Mouse (Mus musculus) naive thymus-derived CD4-positive, alpha-beta T cell, adult 2 months (primary cell): ENCODE data around the gene Zfp574.
A peak's percentile ranks its signal among the peaks of the same experiment; 100 is the strongest.

Experiments
- DNase-seq: peaks from one replicate; pipeline ENCODE4 v3.0.0-alpha.2; 2011; ENCODE audit warnings: low read depth

The Zfp574 gene

DNA sequence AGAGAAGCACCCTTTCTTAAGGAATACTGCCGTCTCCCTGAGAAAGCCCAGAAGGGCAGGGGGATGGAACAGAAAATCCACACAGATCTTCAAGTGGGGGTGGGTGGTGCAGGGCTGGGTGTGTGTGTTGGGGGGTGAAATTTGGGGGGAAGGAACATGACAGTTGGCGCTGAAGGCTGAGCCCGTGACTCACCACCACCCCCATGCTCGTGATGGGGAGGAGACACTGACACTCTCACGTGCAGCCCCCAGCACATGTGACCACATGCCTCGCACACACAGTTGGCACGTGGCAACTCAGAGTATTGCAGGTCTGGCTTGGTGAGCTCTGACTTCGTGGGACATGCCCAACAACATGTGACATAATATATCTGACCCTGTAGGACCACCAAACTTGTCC is 1.6 kb downstream of the Zfp574 start:
- no peak for DNase-seq

DNA sequence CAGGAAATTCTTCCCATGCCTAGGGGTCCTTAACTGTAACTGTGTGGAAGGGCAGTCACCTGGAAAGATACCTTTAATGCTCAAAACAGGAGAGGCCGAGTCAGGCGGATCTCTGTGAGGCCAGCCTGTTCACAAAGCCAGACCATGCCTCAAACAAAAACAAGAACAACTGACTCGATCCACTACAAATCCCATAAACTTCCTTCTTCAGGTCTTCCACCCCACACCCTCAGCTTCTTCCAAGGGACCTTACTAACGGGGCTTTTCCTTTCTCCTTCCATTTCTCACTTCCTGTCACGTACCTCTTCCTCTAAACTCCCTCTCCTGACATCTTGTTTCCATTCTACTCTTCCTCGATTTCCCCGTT is 3.9 kb downstream of the Zfp574 start:
- peak; percentile 40 for DNase-seq

DNA sequence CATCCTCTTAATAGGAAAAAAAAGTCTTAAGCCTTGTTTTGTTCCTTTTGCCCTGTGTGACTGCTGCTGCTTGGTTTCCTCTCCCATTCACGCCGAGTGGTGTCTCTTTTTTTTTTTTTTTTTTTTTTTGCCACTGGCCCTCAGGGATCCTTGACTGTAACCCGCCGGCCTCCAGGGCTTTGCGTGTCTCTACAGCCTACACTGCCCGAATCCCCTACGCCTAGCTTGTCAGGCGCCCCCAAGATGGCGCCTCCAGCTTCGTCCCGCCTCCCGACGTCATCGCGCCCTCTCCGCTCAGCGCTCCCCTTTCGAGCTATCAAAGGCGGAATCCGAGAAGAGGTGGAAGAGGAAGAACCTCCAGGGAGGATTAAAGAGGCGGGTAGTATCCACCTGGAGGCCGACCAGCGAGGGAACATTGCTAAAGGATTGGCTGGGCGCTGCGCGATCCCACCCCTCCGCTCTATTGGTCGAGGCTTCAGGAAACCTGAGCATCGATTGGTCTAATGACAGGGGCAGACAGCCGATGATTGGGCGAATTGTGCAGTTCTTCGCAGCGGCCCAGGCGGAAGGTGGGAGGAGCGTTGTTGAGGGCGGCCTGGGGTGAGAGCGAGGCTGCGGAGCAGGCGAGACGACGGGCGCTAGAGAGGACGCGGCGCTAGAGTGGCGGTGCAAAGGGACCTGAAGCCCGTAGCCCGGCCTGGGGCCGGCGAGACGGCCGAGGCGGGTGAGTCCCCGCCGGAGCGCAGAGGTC is 4.5 kb downstream of the Zfp574 start:
- DNase-seq, result peak; percentile 98

DNA sequence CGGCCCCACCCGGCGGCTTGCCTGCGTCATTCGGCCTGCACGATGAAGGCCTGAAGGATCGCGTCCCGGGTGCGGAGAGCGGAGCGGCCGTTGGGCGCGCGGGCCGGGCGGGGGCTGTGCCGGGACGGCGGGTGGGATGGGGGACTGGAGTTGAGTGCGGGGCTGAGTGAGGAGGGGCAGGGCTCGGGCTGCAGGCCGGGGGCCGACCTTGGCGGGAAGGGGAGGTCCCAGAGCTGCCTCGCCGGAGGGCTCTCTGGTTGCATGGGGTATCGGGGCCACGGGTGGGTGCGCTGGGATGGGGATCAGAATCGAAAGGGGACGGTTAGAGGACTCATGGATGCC is 5.0 kb downstream of the Zfp574 start:
- DNase-seq, result no peak

DNA sequence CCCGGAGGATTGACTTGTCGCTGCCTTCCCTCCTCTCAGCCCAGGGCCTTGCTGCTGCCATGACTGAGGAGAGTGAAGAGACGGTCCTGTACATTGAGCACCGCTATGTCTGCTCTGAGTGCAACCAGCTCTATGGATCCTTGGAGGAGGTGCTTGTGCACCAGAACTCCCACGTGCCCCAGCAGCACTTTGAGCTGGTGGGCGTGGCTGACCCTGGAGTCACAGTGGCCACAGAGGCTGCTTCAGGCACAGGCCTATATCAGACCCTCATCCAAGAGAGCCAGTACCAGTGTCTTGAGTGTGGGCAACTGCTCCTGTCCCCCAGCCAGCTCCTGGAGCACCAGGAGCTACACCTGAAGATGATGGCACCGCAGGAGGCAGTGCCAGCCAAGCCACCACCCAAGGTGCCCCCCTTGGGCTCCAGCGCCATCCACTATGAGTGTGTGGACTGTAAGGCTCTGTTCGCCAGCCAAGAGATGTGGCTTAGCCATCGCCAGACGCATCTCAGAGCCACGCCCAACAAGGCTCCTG is 7.2 kb downstream of the Zfp574 start:
- no peak for DNase-seq

DNA sequence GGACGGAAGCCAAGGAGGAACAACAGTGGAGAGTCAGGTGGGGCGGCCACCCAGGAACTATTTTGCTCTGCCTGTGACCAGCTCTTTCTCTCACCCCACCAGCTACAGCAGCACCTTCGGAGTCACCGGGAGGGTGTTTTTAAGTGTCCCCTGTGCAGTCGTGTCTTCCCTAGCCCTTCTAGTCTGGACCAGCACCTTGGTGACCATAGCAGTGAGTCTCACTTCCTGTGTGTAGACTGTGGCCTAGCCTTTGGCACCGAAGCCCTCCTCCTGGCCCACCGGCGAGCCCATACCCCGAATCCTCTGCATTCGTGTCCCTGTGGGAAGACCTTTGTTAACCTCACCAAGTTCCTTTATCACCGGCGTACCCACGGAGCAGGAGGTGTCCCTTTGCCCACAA is 8.1 kb downstream of the Zfp574 start:
- DNase-seq, result no peak

DNA sequence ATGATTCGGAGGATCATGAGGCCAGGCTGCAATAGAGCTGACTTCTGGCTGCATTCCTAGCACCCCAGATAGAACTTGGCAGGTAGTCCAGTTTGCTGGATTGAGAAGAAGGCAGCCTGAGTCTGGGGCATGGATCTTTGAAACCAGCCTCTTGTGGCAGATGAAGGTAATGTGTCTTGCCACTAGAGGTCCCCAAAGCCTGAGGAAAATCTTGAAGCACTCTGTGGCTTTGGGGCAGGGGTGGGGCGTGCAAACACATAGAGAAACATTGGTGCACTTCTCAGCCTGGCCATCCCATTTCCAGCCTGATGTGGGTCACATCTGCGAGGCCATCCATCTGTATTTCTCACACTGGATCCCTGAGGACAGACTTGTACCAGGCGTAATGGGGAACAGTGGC is 10.1 kb downstream of the Zfp574 start:
- DNase-seq, result peak; percentile 79

DNA sequence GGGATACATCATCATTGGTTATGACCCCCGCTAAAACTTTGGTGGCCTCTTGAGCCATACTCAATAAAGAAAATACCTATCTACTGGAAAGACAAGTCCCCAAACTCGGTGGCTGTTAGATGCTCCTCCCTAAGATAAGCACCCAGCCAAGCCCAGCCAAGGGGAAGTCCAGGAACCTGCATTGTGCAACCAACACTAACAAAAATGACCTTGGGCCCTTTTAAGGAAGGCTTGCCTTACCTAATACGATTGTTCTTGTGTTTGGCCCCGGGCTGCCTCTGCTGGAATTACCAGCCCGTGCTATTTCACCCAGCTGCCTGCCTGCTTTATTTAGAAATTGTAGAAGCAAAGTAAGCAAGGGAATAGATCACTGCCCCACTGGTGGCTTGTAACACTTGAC is 12.3 kb downstream of the Zfp574 start:
- no peak for DNase-seq

DNA sequence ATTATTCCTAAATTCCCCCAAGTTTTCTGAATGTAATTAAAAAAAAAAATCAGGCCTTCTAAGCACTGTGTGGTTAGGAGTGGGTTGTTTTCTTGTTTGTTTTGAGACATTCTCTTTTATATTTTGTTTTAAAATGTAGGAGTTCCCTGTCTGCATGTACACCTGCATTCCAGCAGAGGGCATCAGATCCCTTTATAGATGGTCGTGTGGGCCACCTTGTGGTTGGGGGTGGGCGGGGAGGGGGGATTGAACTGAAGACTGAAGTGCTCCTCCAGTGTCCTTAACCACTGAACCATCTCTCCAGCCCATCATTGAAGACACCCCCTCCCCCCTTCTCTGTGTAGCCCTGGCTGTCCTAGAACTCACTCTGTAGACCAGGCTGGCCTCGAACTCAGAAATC is 14.3 kb downstream of the Zfp574 start:
- DNase-seq, result peak; percentile 54

DNA sequence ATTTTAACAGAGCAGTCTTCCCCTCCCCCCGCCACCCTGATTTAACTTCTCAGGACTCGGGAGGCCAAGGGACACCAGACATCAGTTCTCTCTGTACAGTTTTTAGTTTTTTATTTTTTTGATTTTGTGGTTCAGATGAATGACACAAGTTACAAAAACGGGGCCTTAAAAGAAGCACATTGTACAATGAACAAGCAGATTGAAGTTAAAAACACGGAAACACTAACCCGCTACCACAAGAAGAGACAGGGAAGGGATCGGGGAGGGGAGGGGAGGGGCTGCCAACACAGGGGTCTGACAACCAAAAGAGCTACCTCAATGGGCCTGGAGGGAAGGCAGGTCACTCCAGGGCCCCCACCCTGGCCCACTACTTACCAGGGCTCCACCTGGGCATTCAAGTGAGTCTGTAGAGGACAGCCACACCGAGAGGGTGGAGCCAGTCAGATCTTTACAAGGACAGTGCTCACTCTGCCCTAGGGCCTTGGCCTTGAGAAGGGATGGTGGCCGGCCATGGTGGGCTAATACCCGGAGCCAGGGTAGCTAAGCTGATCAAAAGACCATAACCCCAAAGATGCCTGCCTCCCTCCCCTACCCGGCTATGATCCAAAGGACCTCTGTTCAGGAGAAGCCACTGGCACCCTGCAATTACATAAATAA is 15.0 kb downstream of the Zfp574 start:
- peak; percentile 53 for DNase-seq

DNA sequence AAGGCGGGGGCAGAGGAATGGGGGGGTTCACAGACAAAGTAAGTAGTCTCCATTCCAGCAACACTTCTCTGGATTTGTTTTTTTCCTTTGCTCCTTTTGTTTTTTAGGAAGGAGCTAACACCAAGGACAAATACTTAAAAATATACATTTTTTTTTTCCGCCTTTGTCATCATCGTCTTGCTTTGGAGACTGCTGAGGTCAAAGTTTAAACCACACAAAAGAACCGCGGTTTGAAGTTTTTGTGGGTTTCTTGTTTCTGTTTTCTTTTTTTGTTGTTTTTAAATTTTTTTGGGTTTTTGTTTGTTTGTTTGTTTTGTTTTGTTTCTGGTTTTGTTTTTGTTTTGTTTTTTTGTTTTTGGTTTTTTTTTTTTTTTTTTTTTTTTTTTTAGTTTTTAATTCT is 15.6 kb downstream of the Zfp574 start:
- DNase-seq, result peak; percentile 76

DNA sequence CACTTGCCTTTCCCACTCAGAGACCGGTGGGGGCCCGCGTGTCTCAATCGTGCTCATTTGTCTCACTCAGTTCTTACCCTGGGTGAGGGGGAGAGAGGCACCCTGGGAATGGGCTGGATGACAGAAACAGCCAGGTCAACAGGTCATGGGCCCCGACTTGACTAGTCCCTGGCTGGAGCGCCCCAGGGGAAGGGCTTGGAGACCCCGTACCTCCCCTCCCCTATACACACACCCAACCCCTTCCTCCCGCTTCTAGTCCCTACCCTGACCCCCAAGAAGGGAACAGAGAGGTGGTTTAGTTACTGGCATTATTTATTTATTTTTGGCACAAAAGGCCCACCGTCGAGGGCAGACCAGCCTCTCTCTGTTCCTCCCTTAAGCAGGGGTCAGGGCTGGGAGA is 16.2 kb downstream of the Zfp574 start:
- DNase-seq, result peak; percentile 33

DNA sequence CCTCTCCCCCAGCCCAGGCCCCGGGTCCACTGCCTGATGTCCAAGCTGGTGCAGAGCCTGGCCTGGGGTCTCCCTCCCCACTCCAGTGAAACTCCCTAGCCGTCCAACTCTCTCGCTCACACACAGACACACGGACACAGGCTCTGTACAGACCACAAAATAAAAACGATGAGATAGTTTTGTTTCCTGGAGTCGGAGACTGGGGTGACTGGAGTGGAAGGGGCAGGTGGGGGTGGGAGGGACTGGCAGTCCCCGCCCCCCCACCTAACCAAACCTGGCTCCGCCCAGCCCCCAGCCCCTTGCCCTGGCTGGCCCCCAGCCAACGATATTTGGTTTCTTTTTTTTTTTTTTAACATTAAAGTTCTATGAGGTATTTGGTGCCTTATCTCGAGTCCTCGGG is 16.6 kb downstream of the Zfp574 start:
- peak; percentile 42 for DNase-seq

DNA sequence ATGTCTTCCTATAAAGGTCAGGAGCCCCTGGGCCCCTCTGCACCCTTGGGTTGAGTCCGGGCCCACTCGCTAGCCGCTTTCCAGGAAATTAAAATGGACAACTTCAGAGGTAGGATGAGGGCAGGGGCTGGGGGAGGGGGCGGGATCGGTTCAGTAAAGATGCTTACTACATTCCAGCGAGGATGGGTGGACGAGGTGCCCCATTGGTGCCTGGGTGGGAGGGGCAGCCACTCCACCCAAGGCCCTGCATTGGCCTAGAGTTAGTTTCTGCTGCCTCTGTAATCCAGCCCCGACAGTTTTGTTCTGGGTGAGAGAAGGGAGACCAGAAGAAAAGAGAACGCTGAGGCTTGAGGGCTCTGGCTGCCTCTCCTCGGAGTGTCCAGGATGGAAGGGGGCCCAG is 17.5 kb downstream of the Zfp574 start:
- no peak for DNase-seq

DNA sequence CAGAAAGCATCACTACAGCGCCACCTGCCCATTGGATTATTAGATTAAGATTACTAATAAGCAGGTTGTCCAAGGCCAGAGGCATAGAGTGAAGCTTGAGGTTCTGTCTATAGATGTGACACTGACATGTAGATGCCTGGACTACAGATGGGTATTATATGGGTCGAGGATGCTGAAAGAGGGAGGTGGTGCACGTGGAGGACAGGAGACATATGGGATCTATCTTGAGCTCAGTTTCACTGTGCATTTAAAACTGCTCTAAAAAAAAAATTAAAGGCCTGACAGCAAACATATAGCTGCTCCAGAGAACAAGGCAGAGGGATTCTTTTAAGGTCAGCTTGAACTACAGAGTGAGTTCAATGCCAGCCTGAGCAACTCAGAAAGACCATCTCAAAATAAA is 25.8 kb downstream of the Zfp574 start:
- DNase-seq, result no peak

DNA sequence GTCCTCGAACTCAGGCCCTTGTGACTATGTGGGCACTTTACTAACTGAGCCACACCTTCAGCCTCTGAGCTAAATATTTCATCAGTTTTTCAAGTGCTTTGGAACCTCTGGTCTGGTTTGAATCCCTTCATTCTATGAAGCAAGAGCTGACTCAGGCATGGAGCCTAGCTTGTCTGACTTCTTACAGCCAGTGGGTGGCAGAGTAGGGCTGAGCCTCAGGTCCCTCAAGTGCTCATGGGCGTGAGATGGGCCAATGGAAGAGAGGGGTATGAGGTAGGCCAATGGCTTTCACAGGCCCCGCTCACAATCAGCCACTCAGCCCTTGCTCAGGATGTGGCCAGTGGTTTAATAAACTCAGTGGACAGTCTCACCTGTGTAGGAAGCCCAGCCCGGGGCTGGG is 27.2 kb downstream of the Zfp574 start:
- DNase-seq, result no peak

DNA sequence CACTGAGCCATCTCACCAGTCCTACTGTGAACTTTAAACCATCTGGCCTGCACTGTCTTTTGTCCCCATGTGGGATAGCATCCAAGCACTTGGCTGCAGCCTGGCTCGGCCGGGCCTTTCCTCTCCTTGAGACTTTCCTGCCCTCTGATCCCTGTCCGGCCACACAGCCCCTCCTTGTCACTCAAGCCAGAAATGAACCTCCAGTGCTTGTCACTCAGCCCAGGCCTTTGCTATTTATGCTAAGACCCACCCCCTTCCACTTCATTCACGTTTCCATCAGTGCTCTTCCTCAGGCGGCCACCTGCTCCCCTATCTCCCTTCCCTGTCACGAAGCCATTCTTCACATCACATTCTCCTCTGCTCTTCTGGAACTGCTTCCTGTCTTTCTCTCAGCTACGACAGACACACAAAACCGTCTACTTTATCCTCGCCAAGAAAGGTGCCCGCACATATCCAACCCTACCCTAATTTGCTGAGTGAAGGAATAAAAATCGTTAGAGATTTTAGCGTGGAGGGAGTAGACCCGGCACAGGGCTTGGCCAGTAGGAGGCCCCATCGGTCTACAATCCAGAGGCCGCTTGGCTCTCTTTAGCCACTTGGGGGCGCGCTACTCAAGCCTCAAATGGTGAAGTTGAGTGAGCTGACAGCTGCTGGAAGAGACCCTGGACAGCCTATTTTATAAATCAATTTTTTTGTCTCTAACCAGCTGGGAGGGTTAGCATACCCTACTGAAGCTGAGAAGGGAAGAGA is 33.2 kb downstream of the Zfp574 start:
- peak; percentile 94 for DNase-seq

DNA sequence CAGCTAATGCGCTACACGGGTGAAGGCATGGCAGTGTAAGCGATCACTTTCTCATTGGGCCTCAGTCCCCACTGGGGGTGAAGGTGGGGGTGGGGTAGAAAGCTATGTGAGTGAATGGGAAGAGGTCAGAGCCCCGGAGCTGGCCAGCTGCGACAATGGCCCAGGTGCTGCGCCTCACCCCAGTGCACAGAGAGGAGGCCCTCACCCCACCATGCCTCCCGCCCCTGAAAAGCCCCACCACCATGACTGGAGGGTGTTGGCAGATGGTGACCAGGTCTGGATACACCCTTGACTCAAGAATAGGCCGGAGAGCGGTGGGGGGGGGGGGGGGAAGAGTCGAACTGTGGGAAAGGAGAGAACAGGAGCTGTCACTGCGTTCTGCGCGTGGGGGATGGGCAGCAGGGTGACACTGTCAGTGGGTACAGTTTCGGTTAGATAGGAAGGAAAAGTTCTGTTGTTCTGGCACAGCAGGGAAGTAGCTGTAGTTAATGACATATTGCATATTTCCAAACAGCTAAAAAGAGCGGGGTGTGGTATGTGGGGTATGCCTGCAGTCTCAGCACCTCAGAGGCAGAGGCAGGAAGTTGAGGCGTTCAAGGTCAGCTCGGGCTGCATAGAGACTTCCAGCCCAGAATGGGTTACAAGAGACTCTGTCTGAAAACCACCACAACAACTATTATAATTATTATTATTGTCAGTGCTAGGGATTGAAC is 34.6 kb downstream of the Zfp574 start:
- no peak for DNase-seq

DNA sequence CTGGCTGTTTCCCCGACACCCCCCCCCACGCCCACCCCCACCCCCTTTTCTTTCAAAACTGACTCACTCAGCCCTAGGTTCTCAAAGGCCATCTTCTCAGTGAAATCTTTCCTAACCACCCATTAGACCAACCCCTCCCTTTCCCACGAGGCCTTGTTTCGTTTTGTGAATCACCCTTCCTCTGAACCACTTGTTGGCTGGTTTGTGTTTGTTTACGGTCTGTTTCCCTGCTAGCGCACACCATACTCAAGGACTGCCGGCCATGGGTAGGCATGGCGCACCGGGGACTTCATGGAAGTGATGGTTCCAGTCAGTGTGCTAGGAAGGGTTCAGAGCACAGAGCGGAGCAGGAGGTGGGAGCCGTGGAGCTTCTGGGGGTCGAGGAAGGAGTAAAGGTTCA is 37.0 kb downstream of the Zfp574 start:
- DNase-seq, result no peak

DNA sequence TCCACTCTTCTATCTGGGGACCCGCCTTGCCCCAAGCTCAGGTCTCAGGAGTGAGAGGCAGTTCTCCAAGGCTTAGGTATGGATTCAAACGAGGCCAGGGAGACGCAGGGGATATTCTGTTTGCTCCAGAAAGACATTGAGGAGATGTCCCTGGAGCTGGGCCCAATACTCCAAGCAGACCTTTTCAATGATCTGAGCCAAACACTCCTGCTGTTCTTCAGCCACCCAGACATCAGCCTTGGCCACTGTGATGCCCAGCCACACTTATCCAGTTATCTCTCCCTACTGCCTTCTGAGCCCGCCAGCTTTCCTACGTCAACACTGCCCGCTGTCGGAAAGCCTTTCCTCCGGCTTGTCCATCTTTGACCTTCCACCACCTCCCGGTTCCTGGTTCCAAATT is 38.0 kb downstream of the Zfp574 start:
- no peak for DNase-seq

DNA sequence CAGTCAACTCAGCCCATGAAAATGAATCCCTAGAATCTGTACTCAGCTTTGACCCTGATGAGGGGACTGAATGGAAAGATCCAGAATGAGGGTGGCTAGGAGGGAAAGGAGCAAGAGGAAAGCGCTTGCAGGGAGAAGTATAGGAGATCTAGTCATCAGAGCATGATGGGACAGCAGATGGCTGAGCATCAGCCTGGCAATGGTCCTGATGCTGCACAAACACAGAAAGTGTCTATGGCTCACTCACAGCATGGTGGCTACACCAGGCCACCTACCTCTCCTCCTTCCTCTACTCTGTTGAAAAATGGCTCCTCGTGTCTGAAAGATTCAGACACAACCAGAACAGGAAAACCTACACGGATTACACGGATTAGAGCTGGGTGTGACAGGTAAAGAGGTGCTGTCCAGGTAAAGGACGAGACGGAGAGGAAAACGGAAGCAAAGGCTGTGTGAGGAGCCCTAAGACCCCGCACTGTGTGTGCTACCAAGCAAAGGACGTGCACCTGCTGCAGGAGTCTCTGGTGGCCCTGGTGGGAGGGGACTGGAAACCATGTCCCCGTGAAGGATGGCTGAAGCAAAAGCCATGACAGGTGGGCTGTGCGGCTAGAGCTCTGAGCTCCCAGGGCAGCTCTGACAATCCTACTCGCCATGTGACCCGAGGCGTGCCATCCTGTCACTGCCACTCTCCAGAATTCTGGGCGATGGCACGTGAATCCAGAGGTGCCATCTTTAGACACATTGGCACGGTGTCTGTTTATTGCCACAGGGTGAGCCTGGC is 40.0 kb downstream of the Zfp574 start:
- DNase-seq, result no peak
